Mouse (Mus musculus): Measurements from ENCODE around the gene Cxcl17. TPM values are rescaled to one million over a fixed set of nuclear protein-coding genes. Genes with fewer than 3 reads are reported as not detected.
A peak's percentile ranks its signal among the peaks of the same experiment; 100 is the strongest.

Cxcl17 gene
- polyA plus RNA-seq, 2 experiments, result not detected

DNA sequence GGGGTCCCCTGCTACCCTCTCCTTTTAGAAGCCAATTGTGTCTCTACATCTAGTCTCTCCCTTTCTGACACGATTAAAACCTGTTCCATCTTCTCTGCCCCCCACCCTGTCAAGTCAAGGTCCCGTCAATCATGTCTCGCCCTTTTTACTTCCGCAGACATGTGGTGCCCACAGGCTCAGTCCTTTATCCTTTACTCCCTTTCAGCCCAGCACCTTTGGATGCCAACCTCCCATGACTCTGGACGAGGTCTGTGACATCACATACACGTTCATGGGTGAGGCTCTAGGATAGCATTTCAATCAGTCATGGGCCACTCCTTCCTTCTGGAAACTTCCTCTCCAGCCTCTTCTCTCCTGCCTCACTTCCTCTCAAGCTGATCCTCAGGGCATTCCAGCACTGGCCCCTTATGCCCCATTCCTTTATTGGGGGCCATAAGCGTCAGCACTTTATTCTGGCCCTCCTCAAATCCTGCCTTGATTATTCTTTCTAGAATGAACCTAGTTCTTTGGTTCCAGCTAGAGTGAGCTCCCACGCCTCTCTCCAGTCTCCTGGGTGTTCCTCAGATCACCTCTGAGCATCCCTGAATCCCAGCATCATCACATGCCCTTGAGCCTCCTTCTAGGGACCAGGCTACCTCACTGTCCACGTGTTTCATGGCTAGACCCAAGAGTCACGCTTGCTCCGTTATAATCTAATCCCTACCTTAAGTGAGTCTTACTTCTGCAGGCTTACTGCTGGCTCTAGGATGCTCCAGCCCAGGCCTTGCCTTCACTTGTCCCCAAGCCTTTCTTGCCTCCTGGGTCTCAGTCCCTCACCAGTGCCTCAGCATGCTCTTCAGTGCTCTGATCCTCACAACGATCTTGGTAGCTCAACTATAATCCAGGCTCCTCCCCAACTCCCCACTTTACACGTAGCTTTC is 34.2 kb downstream of the Cxcl17 start:
- no peak for DNase-seq (ENCODE audit: low read depth in 3 of 3, low spot score in 3 of 3)
- no peak overlapping the region for H3K4me3 ChIP-seq (ENCODE audit: insufficient read depth in 1 of 2, low read depth in 2 of 2, low read length in 2 of 2)
- peaks cover 3 to 11% of the 10 kb centered on the region in 2 experiments; a peak in 3 of 4 replicates for H3K4me1 ChIP-seq (replicated peaks; ENCODE audit: control insufficient read depth in 2 of 2, insufficient read depth in 2 of 2, low read length in 1 of 2)

DNA sequence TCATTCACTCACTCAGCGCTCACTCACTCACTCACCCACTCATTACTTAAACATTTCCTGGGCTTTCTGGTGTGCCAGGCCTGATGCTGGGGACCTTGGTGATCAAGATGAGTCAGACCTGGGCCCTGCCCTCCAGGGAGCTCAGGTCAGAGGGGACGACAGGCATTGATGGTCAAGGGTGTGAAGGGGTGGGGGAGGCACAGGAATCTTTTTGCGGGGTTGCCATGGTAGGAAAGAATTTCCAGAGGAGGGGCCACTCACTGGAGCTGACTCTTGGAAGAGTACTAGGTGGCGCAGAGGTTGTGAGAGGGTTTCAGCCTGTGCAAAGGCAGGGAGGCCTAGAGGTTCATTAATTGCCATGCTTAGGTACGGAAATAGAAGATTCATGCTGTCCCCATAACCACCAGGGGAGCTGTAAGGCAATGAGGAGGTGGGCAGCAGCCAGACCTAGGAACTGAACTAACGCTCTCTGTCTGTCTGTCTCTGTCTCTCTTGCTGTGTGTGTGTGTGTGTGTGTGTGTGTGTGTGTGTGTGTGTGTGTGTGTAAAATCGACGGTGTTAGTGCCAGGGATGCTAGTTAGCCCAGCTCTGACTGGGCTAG is 35.5 kb downstream of the Cxcl17 start:
- TF ChIP-seq CTCF (IDR thresholded peaks at IDR 0.05; ENCODE audit: low read depth) (peak; percentile 33), EP300 (IDR thresholded peaks at IDR 0.05; ENCODE audit: low read depth) (no peak)
- H3K36me3 ChIP-seq (replicated peaks; ENCODE audit: control insufficient read depth, insufficient read depth, low read depth), result no peaks in the 10 kb centered on the region
- H3K27ac ChIP-seq, result no peak overlapping the region
- no peak for ATAC-seq (ENCODE audit: insufficient read depth)
- no peak overlapping the region for H3K9ac ChIP-seq (replicated peaks)
- H3K27me3 ChIP-seq (ENCODE audit: control insufficient read depth, insufficient read depth, low read length), result no peaks in the 10 kb centered on the region
- DNase-seq (ENCODE audit: low read depth in 3 of 3, low spot score in 3 of 3), result no peak
- no peaks in the 10 kb centered on the region for H3K9me3 ChIP-seq (ENCODE audit: control insufficient read depth, low read length)
- peaks cover 3 to 11% of the 10 kb centered on the region in 2 experiments; a peak in 3 of 4 replicates for H3K4me1 ChIP-seq (replicated peaks; ENCODE audit: control insufficient read depth in 2 of 2, insufficient read depth in 2 of 2, low read length in 1 of 2)
- 46% methylated on average over 8 of the region's 8 CpGs for WGBS (ENCODE audit: insufficient replicate concordance)
- H3K4me2 ChIP-seq (ENCODE audit: low read depth), result peak overlapping the region; percentile 54
- H3K4me3 ChIP-seq (ENCODE audit: insufficient read depth in 1 of 2, low read depth in 2 of 2, low read length in 2 of 2), result peak overlapping the region in 1 of 2 experiments; percentile 36; a peak in 2 of 4 replicates

More for the DNA sequence above, 34.2 kb downstream of the Cxcl17 start:
- 65% methylated on average over 13 of the region's 13 CpGs for WGBS (ENCODE audit: insufficient replicate concordance)
- no peak overlapping the region for H3K4me2 ChIP-seq (ENCODE audit: low read depth)
- no peaks in the 10 kb centered on the region for H3K27me3 ChIP-seq (ENCODE audit: control insufficient read depth, insufficient read depth, low read length)
- TF ChIP-seq CTCF (IDR thresholded peaks at IDR 0.05; ENCODE audit: low read depth) (no peak), EP300 (IDR thresholded peaks at IDR 0.05; ENCODE audit: low read depth) (no peak)
- ATAC-seq (ENCODE audit: insufficient read depth), result no peak
- H3K9ac ChIP-seq (replicated peaks), result no peak overlapping the region
- no peaks in the 10 kb centered on the region for H3K36me3 ChIP-seq (replicated peaks; ENCODE audit: control insufficient read depth, insufficient read depth, low read depth)
- no peak overlapping the region for H3K27ac ChIP-seq
- no peaks in the 10 kb centered on the region for H3K9me3 ChIP-seq (ENCODE audit: control insufficient read depth, low read length)

DNA sequence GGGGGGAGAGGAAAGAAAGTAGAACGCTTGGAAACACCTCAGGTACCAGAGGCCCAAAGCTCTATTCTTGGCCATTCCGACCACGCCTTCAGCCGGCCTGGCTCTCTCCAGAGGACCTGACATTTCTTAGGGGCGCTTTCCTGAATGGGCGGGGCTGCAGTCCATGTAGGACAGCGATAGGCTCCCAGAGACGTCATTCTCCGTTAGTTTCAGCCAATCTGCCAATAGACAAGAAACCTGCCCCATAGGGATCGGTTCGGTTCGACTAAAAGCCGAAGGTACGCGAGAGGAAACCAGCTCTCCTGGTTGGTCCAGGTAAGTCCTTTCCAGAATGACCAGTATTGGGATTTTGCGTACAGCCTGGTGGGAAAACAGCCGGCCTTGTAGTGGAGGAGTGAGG is 36.1 kb downstream of the Cxcl17 start:
- H3K27ac ChIP-seq, result no peak overlapping the region
- H3K9me3 ChIP-seq (ENCODE audit: control insufficient read depth, low read length), result no peaks in the 10 kb centered on the region
- peak overlapping the region; percentile 54 for H3K4me2 ChIP-seq (ENCODE audit: low read depth)
- H3K27me3 ChIP-seq (ENCODE audit: control insufficient read depth, insufficient read depth, low read length), result no peaks in the 10 kb centered on the region
- H3K9ac ChIP-seq (replicated peaks), result no peak overlapping the region; the same call in 1 of the 2 replicates
- no peaks in the 10 kb centered on the region for H3K36me3 ChIP-seq (replicated peaks; ENCODE audit: control insufficient read depth, insufficient read depth, low read depth)
- peaks cover 3 to 11% of the 10 kb centered on the region in 2 experiments; a peak in 3 of 4 replicates for H3K4me1 ChIP-seq (replicated peaks; ENCODE audit: control insufficient read depth in 2 of 2, insufficient read depth in 2 of 2, low read length in 1 of 2)
- peak; percentile 56 to 59 (median 58) for DNase-seq (ENCODE audit: low read depth in 3 of 3, low spot score in 3 of 3)
- WGBS (ENCODE audit: insufficient replicate concordance), result 8% methylated on average over 17 of the region's 17 CpGs
- TF ChIP-seq CTCF (IDR thresholded peaks at IDR 0.05; ENCODE audit: low read depth), result no peak
- TF ChIP-seq EP300 (IDR thresholded peaks at IDR 0.05; ENCODE audit: low read depth), result no peak
- H3K4me3 ChIP-seq (ENCODE audit: insufficient read depth in 1 of 2, low read depth in 2 of 2, low read length in 2 of 2), result peak overlapping the region; percentile 30 to 36
- peak; percentile 48; the same call in 1 of the 2 replicates for ATAC-seq (ENCODE audit: insufficient read depth)

DNA sequence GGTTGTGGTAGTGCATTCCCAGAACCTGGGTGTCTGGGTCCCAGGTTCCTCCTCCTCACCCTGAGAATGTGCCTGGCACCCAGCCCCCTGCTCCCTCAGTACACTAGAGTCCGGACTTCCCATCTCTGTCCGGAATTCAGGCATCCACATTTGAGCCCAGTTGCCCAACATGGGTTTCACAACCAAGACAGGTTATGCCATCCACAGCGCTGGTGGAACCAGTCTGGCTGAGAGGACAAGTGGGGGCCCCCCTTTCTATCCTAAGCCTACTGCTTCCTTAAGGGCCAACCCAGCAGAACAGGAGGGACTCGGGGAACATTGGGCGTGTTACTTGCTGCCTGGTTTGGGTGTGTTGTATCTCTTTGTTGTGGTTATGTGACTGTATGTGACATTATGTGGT is 40.2 kb downstream of the Cxcl17 start:
- Histone ChIP-seq H3K4me1 (replicated peaks; ENCODE audit: control insufficient read depth in 2 of 2, insufficient read depth in 2 of 2, low read length in 1 of 2) (peaks cover 0 to 4% of the 10 kb centered on the region in 2 experiments; a peak in 1 of 4 replicates), H3K9me3 (ENCODE audit: control insufficient read depth, low read length) (no peaks in the 10 kb centered on the region), H3K9ac (replicated peaks) (no peak overlapping the region), H3K27me3 (ENCODE audit: control insufficient read depth, insufficient read depth, low read length) (peaks cover 25% of the 10 kb centered on the region), H3K4me2 (ENCODE audit: low read depth) (no peak overlapping the region), H3K4me3 (ENCODE audit: insufficient read depth in 1 of 2, low read depth in 2 of 2, low read length in 2 of 2) (no peak overlapping the region), H3K36me3 (replicated peaks; ENCODE audit: control insufficient read depth, insufficient read depth, low read depth) (no peaks in the 10 kb centered on the region), H3K27ac (no peak overlapping the region)
- DNase-seq (ENCODE audit: low read depth in 3 of 3, low spot score in 3 of 3) (no peak), ATAC-seq (ENCODE audit: insufficient read depth) (no peak)
- WGBS (ENCODE audit: insufficient replicate concordance), result 62% methylated on average over 5 of the region's 5 CpGs
- TF ChIP-seq CTCF (IDR thresholded peaks at IDR 0.05; ENCODE audit: low read depth) (no peak), EP300 (IDR thresholded peaks at IDR 0.05; ENCODE audit: low read depth) (no peak)
